Mouse (Mus musculus): Measurements from ENCODE around the gene Stx8.

DNA sequence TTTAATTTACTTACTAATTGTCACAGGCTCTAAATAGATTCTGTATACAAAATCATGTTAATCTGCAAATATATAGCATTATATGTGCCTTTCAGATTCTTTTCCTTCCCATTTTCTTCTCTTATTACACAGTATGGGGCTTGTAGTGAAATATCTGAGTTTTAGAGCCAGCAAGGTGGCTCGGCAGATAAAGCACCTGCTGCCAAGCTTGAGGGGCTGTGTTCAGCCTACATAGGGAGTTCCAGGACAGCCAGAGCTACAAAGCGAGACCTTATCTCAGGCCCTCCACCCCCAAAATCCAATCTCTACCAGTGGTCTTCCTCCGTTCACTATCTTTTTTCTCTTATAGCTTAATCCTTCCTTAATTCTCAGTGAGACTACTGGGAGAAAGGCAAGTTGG is 140.1 kb downstream of the Stx8 start:
- no peak for TF ChIP-seq EP300 (IDR thresholded peaks at IDR 0.05; ENCODE audit: insufficient read depth, low read depth, low read length)
- no peak for TF ChIP-seq POLR2A (IDR thresholded peaks at IDR 0.05; ENCODE audit: insufficient read depth, low read length)
- TF ChIP-seq CTCF (IDR thresholded peaks at IDR 0.05; ENCODE audit: low read depth, low read length) = no peak

All from ES-Bruce4 (cell line).